Mouse (Mus musculus): ENCODE data around the gene Krt35. TPM values are rescaled to one million over a fixed set of nuclear protein-coding genes. Genes with fewer than 3 reads are reported as not detected.

Gene Krt35
- total RNA-seq (2023): not detected

GRCm38 (mm10) chr11:100096141-100096540, at the start of gene Krt35:
Gene Krt35, minus strand, starts transcription at chr11:100096241.

GRCm38 (mm10) chr11:100135731-100136130, 39.7 kb upstream of the Krt35 start, which contains the start of gene Krt15:
Gene Krt15, minus strand, starts transcription at chr11:100135928.

GRCm38 (mm10) chr11:100121466-100121865, 25.4 kb upstream of the Krt35 start, which contains the start of gene Krt13:
Gene Krt13, minus strand, starts transcription at chr11:100121566.

GRCm38 (mm10) chr11:100105576-100106122, 9.6 kb upstream of the Krt35 start, which contains the start of gene Krt36:
Gene Krt36, minus strand, starts transcription at chr11:100105626.

GRCm38 (mm10) chr11:100087861-100088260, 8.2 kb downstream of the Krt35 start, which contains the start of gene Krt32:
Gene Krt32, minus strand, starts transcription at chr11:100088226.

GRCm38 (mm10) chr11:100050451-100050850, 45.6 kb downstream of the Krt35 start, which contains the start of gene Krt31:
Gene Krt31, minus strand, starts transcription at chr11:100050551.

Other genes with a start within 250 kb of the Krt35 start
- gene Krtap4-16, start 244.6 kb downstream of the Krt35 start, total RNA-seq (2023): not detected
- gene Gm11568, start 238.3 kb downstream of the Krt35 start, total RNA-seq (2023): not detected
- not detected for gene Gm11559, start 231.8 kb downstream of the Krt35 start, total RNA-seq (2023)
- gene Krtap9-1, start 222.9 kb downstream of the Krt35 start, total RNA-seq (2023): not detected
- not detected for gene Gm11567, start 217.1 kb downstream of the Krt35 start, total RNA-seq (2023)
- gene Krtap31-1, start 188.3 kb downstream of the Krt35 start, total RNA-seq (2023): not detected
- gene Gm11565, start 181.5 kb downstream of the Krt35 start, total RNA-seq (2023): not detected
- not detected for gene Krtap31-2, start 159.9 kb downstream of the Krt35 start, total RNA-seq (2023)
- not detected for gene Krtap9-5, start 147.8 kb downstream of the Krt35 start, total RNA-seq (2023)
- gene Krtap29-1, start 117.2 kb downstream of the Krt35 start, total RNA-seq (2023): not detected
- not detected for gene Krtap16-1, start 109.6 kb downstream of the Krt35 start, total RNA-seq (2023)
- not detected for gene Krtap17-1, start 102.2 kb downstream of the Krt35 start, total RNA-seq (2023)
- gene Krt33a, start 80.0 kb downstream of the Krt35 start, total RNA-seq (2023): not detected
- not detected for gene Krt33b, start 66.4 kb downstream of the Krt35 start, total RNA-seq (2023)
- gene Krt34, start 54.7 kb downstream of the Krt35 start, total RNA-seq (2023): not detected
- gene Krt31, start 45.7 kb downstream of the Krt35 start, total RNA-seq (2023): not detected
- gene Krt32, start 8.0 kb downstream of the Krt35 start, total RNA-seq (2023): not detected
- gene Krt36, start 9.4 kb upstream of the Krt35 start, total RNA-seq (2023): not detected
- gene Krt13, start 25.3 kb upstream of the Krt35 start, total RNA-seq (2023): not detected
- not detected for gene Krt15, start 39.7 kb upstream of the Krt35 start, total RNA-seq (2023)
- gene Krt19, start 52.4 kb upstream of the Krt35 start, total RNA-seq (2023): 1 to 10 TPM in 1 of 2 experiments, under 1 TPM in 1; 0.55 to 1.7 TPM
- not detected for gene Krt9, start 97.0 kb upstream of the Krt35 start, total RNA-seq (2023)
- gene Krt14, start 111.3 kb upstream of the Krt35 start, total RNA-seq (2023): not detected
- not detected for gene Krt16, start 152.7 kb upstream of the Krt35 start, total RNA-seq (2023)
- not detected for gene Krt17, start 164.8 kb upstream of the Krt35 start, total RNA-seq (2023)
- gene Krt42, start 173.6 kb upstream of the Krt35 start, total RNA-seq (2023): not detected
- 1,000 to 10,000 TPM; 1,552 to 1,553 TPM for gene Eif1, start 223.6 kb upstream of the Krt35 start, total RNA-seq (2023)
- not detected for gene Gast, start 238.2 kb upstream of the Krt35 start, total RNA-seq (2023)

Data from monocyte, adult 59 days (primary cell).